28 mouse cellular contexts compared by ENCODE assay signal in the genomic region with DNA sequence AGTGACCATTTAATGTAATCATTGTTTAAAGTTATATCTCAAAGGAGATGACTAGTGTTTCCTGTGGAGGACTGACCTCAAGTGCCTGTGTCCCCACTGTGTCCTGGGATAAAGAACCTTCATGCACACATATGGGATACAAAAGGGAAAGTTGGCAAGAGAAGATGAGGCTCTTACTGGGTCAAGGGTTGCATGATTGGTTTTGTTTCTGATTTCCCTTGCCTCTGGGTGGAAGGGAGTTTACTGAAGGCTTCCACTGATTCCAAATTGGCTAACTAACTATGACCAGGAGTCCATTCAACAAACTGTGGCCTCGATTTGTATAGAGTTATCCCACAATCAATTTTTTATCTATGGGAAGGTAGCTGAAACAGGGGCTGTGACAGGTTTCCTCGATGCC. TPM values are rescaled to one million over a fixed set of nuclear protein-coding genes. Genes with fewer than 3 reads are reported as not detected.
"Had no signal": no experiment of that assay in that cellular context is flagged by ENCODE, and none has a peak within 500 bp of the region (broad histone marks: within the 10 kb centered on the region; RNA-seq: fewer than 3 reads in every experiment).

No protein-coding gene starts in this region.

- H3K4me1 ChIP-seq: midbrain, embryonic 13.5 days; stomach, embryonic 15.5 days had no signal

- ATAC-seq: intestine, postnatal 0 days; midbrain, embryonic 13.5 days; midbrain, embryonic 16.5 days had no signal

- H3K9me3 ChIP-seq: kidney, embryonic 15.5 days; limb, embryonic 12.5 days; limb, embryonic 15.5 days; lung, embryonic 15.5 days; midbrain, embryonic 13.5 days; stomach, embryonic 15.5 days had no signal

- H3K9ac ChIP-seq: kidney, embryonic 15.5 days; limb, embryonic 12.5 days; limb, embryonic 15.5 days; lung, embryonic 15.5 days; midbrain, embryonic 13.5 days; neural tube, embryonic 13.5 days; stomach, embryonic 15.5 days had no signal

- H3K4me3 ChIP-seq: kidney, embryonic 15.5 days; limb, embryonic 12.5 days; limb, embryonic 15.5 days; lung, embryonic 15.5 days; midbrain, embryonic 13.5 days; myocyte; neural tube, embryonic 13.5 days; stomach, embryonic 15.5 days had no signal

- DNase-seq: kidney, adult 8-10 months; kidney, postnatal 14 days; kidney, postnatal 4 days; left cerebral cortex, postnatal 4 days; lung, adult 18-20 months; lung, postnatal 10 days; lung, postnatal 36 days; retina, postnatal 1 day; right cerebral cortex, postnatal 25 days; spleen, adult 18-20 months; thymus, postnatal 25 days had no signal

- H3K36me3 ChIP-seq: lung, embryonic 15.5 days; midbrain, embryonic 13.5 days; neural tube, embryonic 13.5 days; stomach, embryonic 15.5 days had no signal

- H3K27me3 ChIP-seq: kidney, embryonic 15.5 days; limb, embryonic 12.5 days; limb, embryonic 15.5 days; lung, embryonic 15.5 days; midbrain, embryonic 13.5 days; stomach, embryonic 15.5 days had no signal

- H3K27ac ChIP-seq: kidney, embryonic 15.5 days; limb, embryonic 12.5 days; limb, embryonic 15.5 days; lung, embryonic 15.5 days; midbrain, embryonic 13.5 days; neural tube, embryonic 13.5 days; stomach, embryonic 15.5 days had no signal

RNA-seq across cellular contexts. Expression of gene 1700034J05Rik, which starts 50.6 kb away (rescaled TPM):
- total RNA-seq: layer of hippocampus, adult 18-20 months; layer of hippocampus, postnatal 14 days; left cerebral cortex, adult 8-10 months; left cerebral cortex, postnatal 14 days; left cerebral cortex, postnatal 4 days; neutrophil, adult 5-6 weeks had no signal
- polyA plus RNA-seq: intestine, postnatal 0 days; neural tube, embryonic 13.5 days; thymus, postnatal 0 days had no signal

RNA-seq across cellular contexts. Expression of gene Smco2, which starts 53.7 kb away (rescaled TPM):
- total RNA-seq: layer of hippocampus, adult 18-20 months; layer of hippocampus, postnatal 14 days; left cerebral cortex, postnatal 14 days; left cerebral cortex, postnatal 4 days; monocyte, adult 5-6 weeks; neutrophil, adult 5-6 weeks had no signal
- polyA plus RNA-seq: intestine, postnatal 0 days; kidney, embryonic 15.5 days; limb, embryonic 12.5 days; limb, embryonic 15.5 days; lung, embryonic 15.5 days; midbrain, embryonic 13.5 days; midbrain, embryonic 16.5 days; myocyte; neural tube, embryonic 13.5 days; stomach, embryonic 15.5 days; thymus, postnatal 0 days had no signal
